Mouse (Mus musculus) gastrocnemius, postnatal 14 days (tissue): ENCODE data around the gene Adam8. TPM values are rescaled to one million over a fixed set of nuclear protein-coding genes. Genes with fewer than 3 reads are reported as not detected.

ENCODE experiments used
- DNase-seq: peaks from one replicate; pipeline ENCODE4 v3.0.0; 2021; ENCODE audit warnings: mixed read lengths
- intact Hi-C: fragments of 180-260 bp; cut with DNase I; formaldehyde crosslinking; loops from one replicate; pipeline ENCODE4 v1.15.1; 2025; ENCODE audit warnings: low total_unique reads
- total RNA-seq, 2 experiments: library from RNA; stranded (reverse); gene quantifications; 2 replicates each; pipeline ENCODE4 v1.2.3; 2021

Adam8 gene
- total RNA-seq, 2 experiments from 2014 or later = 0.59 to 0.75 TPM

- intact Hi-C loops = no loop called here
- DNase-seq = no peak
These were observed 10.3 kb downstream of the Adam8 start for GRCm38 (mm10) chr7:139982058-139982457.

GRCm38 (mm10) chr7:139980778-139981177 is 11.6 kb downstream of the Adam8 start:
- intact Hi-C loops = no loop called here
- no peak for DNase-seq

- intact Hi-C loops = no loop called here
- DNase-seq = no peak
These were observed 13.2 kb downstream of the Adam8 start for GRCm38 (mm10) chr7:139979011-139979719.

- intact Hi-C loops = no loop called here
- DNase-seq = peak; percentile 81
These were observed 14.0 kb downstream of the Adam8 start, which contains the start of gene 6430531B16Rik for GRCm38 (mm10) chr7:139978278-139978892. Gene 6430531B16Rik (minus strand): TSS chr7:139978755.

GRCm38 (mm10) chr7:139975471-139975870 is 16.9 kb downstream of the Adam8 start:
- no peak for DNase-seq
- intact Hi-C loops = no loop called here

GRCm38 (mm10) chr7:139974307-139974706 is 18.1 kb downstream of the Adam8 start:
- no peak for DNase-seq
- intact Hi-C loops = no loop called here

- intact Hi-C loops = no loop called here
- no peak for DNase-seq
These were observed 19.4 kb downstream of the Adam8 start for GRCm38 (mm10) chr7:139972923-139973331.

- intact Hi-C loops = loop anchor here (2.0 kb wide), 1 partner anchor 25 kb away; no protein-coding TSS in a partner anchor
- DNase-seq = no peak
These were observed 20.9 kb downstream of the Adam8 start for GRCm38 (mm10) chr7:139971436-139971835.

GRCm38 (mm10) chr7:139970979-139971378 is 21.4 kb downstream of the Adam8 start:
- DNase-seq = no peak
- intact Hi-C loops = loop anchor here (2.0 kb wide), 1 partner anchor 26 kb away; no protein-coding TSS in a partner anchor

- no peak for DNase-seq
- intact Hi-C loops = loop anchor here (2.0 kb wide), 1 partner anchor 26 kb away; no protein-coding TSS in a partner anchor
These were observed 22.0 kb downstream of the Adam8 start for GRCm38 (mm10) chr7:139970216-139970919.

GRCm38 (mm10) chr7:139969348-139970130 is 22.8 kb downstream of the Adam8 start:
- DNase-seq = peak; percentile 79

GRCm38 (mm10) chr7:139968428-139968827 is 23.9 kb downstream of the Adam8 start:
- intact Hi-C loops = loop anchor here (5.0 kb wide), 1 partner anchor 94 kb away; no protein-coding TSS in a partner anchor
- DNase-seq = no peak

More at GRCm38 (mm10) chr7:139969348-139970130, 22.8 kb downstream of the Adam8 start:
- intact Hi-C loops = loop anchor here (2.0 to 5.0 kb wide), 2 partner anchors 27 to 93 kb away; no protein-coding TSS in a partner anchor

GRCm38 (mm10) chr7:139967175-139967574 is 25.2 kb downstream of the Adam8 start:
- intact Hi-C loops = loop anchor here (5.0 kb wide), 1 partner anchor 95 kb away; no protein-coding TSS in a partner anchor

GRCm38 (mm10) chr7:139963814-139964213 is 28.5 kb downstream of the Adam8 start:
- DNase-seq = no peak
- intact Hi-C loops = no loop called here

More at GRCm38 (mm10) chr7:139967175-139967574, 25.2 kb downstream of the Adam8 start:
- DNase-seq = no peak

- intact Hi-C loops = no loop called here
- DNase-seq = no peak
These were observed 31.2 kb downstream of the Adam8 start for GRCm38 (mm10) chr7:139961141-139961540.

GRCm38 (mm10) chr7:139957958-139958357 is 34.4 kb downstream of the Adam8 start:
- DNase-seq = no peak
- intact Hi-C loops = no loop called here

GRCm38 (mm10) chr7:139957437-139957836 is 34.9 kb downstream of the Adam8 start:
- intact Hi-C loops = no loop called here

GRCm38 (mm10) chr7:139956658-139957057 is 35.7 kb downstream of the Adam8 start:
- no peak for DNase-seq
- intact Hi-C loops = no loop called here

More at GRCm38 (mm10) chr7:139957437-139957836, 34.9 kb downstream of the Adam8 start:
- DNase-seq = no peak

- intact Hi-C loops = no loop called here
- DNase-seq = no peak
These were observed 36.9 kb downstream of the Adam8 start for GRCm38 (mm10) chr7:139955505-139955904.
